Mouse (Mus musculus) embryonic stem cell, embryonic (primary cell): ENCODE data around the gene Rd3.

Experiments used
- CTCF ChIA-PET, 4 experiments: fragments of 300-600 bp in 2 of 4; fragments of 350-600 bp in 2 of 4; sonication (Branson Sonifier 250); formaldehyde crosslinking; loops; one replicate each; lab custom pipeline; 2022; ENCODE audit warnings: inconsistent platforms in 2 of 4; lab: Charles Lee
- POLR2A ChIA-PET, 4 experiments: fragments of 300-600 bp in 2 of 4; fragments of 350-600 bp in 2 of 4; sonication (Branson Sonifier 250); formaldehyde crosslinking; loops; one replicate each; lab custom pipeline; 2022; ENCODE audit warnings: antibody characterized with exemption in 4 of 4, inconsistent platforms in 1 of 4; lab: Charles Lee

Rd3 gene

DNA sequence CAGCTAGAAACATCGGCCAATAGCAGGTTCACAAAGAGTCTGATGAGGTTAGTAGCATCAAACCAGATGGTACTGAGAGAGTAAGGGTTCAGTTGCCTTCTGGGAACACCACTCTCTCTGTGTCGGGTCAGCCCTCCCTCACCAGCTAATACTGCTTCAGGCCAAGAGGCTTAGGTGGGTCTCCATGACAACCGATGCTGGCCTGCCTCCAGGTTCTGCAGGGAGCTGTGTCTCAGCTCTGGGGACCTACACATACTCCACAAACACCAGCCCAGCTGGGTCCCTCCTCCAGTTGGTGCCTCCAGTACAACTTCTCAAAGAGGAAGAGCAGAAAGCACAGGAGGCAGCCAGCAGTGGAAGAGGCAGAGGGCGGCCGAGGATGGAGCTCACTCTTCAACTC is at the start of gene Rd3:
Gene Rd3, plus strand, starts transcription at position 184 of the 400 bp plus-strand sequence.
- ChIA-PET POLR2A (interaction anchor here in 1 of 4 experiments (1.0 to 1.6 kb wide), 2 partner anchors 13 to 31 kb away, joined by 3 read pairs; no protein-coding TSS in a partner anchor), CTCF (interaction anchor here in 3 of 4 experiments (0.6 to 1.4 kb wide), 6 partner anchors 12 to 214 kb away, joined by 3 to 7 read pairs (median 3); no protein-coding TSS in a partner anchor)

DNA sequence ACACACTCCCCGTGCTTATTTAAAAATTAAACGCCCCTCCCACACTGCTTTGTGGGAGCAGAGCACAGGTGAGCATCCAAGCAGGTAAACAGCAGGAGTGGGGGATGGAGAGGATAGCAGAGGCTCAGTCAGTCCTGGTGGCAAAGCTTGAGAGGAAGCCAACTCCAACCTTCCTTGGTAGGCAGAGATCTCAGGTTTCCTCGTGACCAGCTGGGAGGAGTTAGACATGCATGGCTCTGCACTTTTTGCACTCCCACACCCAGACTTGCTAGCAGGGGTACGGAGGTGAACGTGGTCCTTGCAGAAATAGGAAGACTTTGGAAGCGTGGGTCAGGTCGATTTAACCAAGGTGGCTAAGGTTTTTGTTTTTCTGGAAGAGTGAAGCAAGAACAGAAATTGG is 48.8 kb upstream of the Rd3 start:
- ChIA-PET CTCF (interaction anchor here in 2 of 4 experiments (0.7 to 2.5 kb wide), 2 partner anchors 36 to 49 kb away, joined by 3 to 9 read pairs; no protein-coding TSS in a partner anchor), POLR2A (interaction anchor here (0.7 to 6.2 kb wide), 17 partner anchors 17 to 745 kb away, joined by 3 to 246 read pairs (median 3); partner anchors contain the start of gene Slc30a1 (in 2 of the 4))

DNA sequence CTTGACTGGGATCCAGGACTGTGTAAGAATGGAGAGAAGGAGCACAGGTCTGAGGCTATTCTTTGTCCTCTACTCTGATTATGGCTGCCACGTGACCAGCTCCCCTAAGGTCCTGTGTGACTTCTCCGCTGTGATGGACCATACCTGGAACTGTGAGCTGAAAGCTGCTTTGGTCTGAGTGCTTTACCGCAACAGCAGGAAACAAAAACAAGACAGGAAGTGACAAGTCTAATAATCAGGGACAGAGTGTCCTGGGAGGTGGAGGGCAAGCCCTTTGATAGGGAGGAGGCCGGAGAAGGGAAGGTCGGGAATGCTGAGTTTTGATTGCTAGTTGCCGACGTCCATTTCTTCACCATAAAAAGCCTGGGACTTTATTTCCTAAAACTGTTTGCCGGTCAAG is 48.1 kb upstream of the Rd3 start:
- ChIA-PET CTCF (interaction anchor here in 2 of 4 experiments (0.7 to 2.5 kb wide), 2 partner anchors 23 to 35 kb away, joined by 3 to 9 read pairs; partner anchors contain the start of gene Slc30a1 (in 1 of the 2)), POLR2A (interaction anchor here (0.6 to 6.2 kb wide), 15 partner anchors 16 to 531 kb away, joined by 3 to 246 read pairs (median 4); partner anchors contain the start of gene Slc30a1 (in 2 of the 4))

DNA sequence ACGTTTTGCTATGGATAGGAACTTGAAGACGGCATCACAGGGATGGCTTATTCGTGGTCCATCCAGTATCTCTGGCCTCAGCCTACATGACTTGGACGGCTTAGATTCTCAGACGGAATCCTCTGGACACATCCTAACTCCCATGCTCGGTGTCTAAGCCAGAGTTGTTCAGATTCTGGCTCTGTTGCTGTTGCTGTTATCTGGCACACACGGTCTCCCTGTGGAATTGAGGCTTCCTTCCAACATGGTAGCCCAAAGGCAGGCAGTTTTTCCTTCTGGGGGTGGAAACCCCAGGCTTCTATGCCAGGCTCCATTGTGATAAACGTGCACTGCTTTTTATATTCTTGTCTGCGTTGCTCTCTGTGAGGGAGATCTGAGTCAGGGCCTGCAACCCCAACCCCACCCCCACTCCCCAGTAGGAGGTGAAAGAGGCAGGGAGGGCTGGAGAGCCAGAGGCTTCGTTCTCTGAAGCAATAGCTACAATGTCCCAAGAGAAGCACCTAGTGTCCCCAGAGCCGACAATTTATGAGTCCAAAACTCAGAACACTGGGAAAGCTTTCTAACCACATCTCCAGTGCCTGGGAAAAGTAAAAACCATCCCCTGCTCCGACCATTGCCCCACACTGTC is 47.2 kb upstream of the Rd3 start:
- ChIA-PET POLR2A (interaction anchor here (0.5 to 6.2 kb wide), 35 partner anchors 13 to 648 kb away, joined by 3 to 246 read pairs (median 4); partner anchors contain the start of genes Slc30a1 (in 4 of the 4), Dtl (in 2 of the 4), Ints7 (in 2 of the 4) and Nek2 (in 1 of the 4)), CTCF (interaction anchor here in 3 of 4 experiments (1.4 to 2.5 kb wide), 5 partner anchors 15 to 91 kb away, joined by 5 to 10 read pairs (median 9); no protein-coding TSS in a partner anchor)

DNA sequence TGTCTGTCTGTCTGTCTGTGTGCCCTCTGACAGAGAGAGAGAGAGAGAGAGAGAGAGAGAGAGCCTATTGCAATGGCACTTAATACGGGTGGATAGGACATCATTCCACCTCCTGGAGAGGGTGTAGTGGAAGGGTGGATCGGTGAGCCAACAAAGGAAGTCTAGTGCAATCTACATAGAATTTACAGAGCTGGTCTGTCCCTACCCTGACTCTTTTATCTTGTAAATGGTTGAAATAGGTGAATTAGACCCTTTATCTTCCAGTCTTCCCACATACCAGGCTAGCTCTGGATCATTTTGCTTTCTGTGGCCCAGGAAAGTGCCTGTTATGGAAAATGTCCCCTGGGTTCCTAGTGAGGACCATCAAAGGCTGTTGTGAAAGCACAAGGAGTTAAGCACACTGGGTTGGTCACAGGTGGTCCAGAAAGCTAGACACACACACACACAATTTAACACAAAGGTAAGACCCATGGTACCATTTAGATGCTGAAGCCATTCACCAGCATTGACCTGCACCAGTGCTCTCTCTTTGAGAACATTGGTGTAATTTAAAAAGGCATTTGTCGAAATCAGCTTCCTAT is 46.6 kb upstream of the Rd3 start:
- CTCF ChIA-PET, result interaction anchor here (0.6 to 2.5 kb wide), 7 partner anchors 14 to 785 kb away, joined by 3 to 10 read pairs (median 5); no protein-coding TSS in a partner anchor
- POLR2A ChIA-PET, result interaction anchor here (0.6 to 6.2 kb wide), 36 partner anchors 13 to 649 kb away, joined by 3 to 246 read pairs (median 4); partner anchors contain the start of genes Slc30a1 (in 3 of the 4), Dtl (in 2 of the 4), Ints7 (in 2 of the 4) and Nek2 (in 1 of the 4)

DNA sequence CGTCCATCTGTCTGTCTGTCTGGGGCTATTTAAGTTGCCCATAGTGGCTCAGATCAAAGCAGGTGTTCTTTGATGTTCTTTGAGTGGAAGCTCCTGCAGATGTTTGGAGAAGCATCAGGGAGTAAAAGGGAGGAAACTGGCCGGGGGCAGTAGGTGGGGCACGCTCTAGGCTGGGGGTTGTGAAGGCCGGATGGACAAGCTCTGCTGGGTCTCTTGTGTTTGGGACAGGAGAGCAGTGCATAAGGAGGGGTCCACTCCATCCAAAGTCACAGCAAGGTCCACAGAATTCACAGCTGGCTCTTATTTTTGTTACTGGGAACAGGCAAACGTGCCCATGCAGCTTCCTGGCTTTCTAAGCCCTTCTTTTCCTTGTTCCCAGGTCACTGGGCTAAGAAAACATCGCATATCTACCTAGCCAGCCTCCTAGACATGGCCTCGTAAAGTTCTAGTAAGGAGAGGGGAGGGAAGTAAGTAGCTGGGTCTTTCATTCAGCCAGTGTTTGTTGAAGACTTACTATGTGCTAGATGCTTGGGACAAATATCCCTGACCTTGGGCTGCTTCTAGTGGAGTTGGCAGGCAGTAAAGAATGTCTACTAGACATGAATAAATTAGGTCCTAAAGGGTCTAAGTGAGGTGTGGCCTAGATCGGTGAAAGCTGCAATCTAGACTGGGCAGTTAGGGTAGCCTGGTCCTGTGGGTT is 44.7 kb upstream of the Rd3 start:
- ChIA-PET CTCF (interaction anchor here (0.6 to 2.4 kb wide), 11 partner anchors 9 to 98 kb away, joined by 3 to 20 read pairs (median 4); no protein-coding TSS in a partner anchor), POLR2A (interaction anchor here in 3 of 4 experiments (0.7 to 6.2 kb wide), 19 partner anchors 11 to 535 kb away, joined by 3 to 246 read pairs (median 3); partner anchors contain the start of genes Slc30a1 (in 2 of the 3) and Traf5 (in 1 of the 3))

DNA sequence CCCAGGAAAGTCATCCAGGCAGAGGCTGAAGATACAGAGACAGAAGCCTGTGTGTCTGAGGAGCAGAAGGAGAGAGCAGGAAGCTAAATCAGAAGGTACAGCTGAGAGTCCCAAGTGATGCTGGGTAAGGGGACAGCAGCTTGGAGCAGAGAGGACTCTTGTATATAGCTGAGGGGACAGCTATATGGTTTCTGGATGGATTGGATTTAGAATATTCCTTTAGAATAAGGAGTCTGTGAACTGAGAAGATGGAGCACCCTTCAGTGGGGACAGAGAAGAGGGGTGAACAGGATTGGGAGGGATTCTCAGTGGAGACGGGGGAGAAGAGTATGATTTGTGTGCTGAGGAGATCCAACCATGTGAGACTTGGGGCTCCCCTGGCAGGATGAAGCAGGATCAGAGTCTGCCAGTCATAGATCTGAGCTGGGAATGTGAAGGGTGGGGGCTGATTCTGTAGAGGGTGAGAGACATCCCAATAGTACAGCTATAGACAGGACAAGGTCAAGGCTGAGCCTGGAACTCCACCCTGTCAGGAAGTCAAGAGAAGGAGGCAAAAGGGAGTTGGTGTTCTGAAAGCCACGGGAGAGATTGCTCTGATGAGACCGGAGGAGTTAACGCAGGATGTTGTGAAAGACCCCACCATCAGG is 44.1 kb upstream of the Rd3 start:
- POLR2A ChIA-PET, result interaction anchor here in 3 of 4 experiments (0.9 to 6.2 kb wide), 17 partner anchors 12 to 535 kb away, joined by 3 to 246 read pairs (median 3); partner anchors contain the start of genes Slc30a1 (in 2 of the 3) and Traf5 (in 1 of the 3)
- CTCF ChIA-PET, result interaction anchor here (0.9 to 2.4 kb wide), 8 partner anchors 10 to 99 kb away, joined by 3 to 20 read pairs (median 5); no protein-coding TSS in a partner anchor

DNA sequence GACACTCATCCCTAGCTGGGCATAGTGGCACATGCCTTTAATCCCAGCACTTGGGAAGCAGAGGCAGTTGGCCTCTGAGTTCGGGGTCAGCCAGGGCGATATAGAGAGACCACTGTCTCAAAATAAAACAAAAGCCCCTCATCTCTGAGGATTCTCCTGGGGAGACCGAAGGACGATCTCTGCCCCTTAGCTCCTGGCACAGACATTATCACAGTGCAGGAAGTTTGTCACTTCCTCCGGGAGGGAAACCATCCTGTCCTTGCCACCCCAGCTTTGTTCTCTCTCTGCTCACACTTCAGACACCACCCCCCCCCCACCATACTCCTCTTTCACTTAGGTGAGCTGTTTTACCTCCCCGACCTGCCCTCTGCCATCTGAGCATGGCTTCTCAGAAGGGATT is 33.5 kb upstream of the Rd3 start:
- CTCF ChIA-PET, result interaction anchor here in 2 of 4 experiments (1.5 to 5.8 kb wide), 5 partner anchors 11 to 21 kb away, joined by 6 to 34 read pairs (median 10); no protein-coding TSS in a partner anchor

DNA sequence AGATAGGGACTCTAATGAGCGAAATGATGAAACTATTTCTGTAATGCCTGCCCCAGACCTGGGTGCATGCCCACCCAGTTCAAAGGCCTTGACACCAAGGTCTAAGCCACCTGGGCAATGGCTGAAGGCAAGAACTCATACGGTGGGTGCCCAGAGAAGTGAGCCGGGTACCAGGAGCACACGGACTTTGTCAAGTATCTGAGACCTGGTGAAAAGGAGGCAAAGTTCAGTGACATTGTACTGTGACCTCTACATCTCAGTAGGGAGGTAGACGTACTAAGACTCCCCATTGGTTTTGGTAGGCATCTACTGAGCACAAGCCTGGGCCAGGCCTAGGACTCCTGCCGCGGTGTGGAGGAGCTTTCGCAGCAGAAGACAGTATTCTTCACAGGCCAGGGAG is 31.8 kb upstream of the Rd3 start:
- CTCF ChIA-PET, result interaction anchor here (1.0 to 5.8 kb wide), 9 partner anchors 12 to 128 kb away, joined by 4 to 34 read pairs (median 10); no protein-coding TSS in a partner anchor
- POLR2A ChIA-PET, result interaction anchor here (0.6 to 7.3 kb wide), 16 partner anchors 10 to 1406 kb away, joined by 3 to 246 read pairs (median 6); partner anchors contain the start of gene Slc30a1 (in 1 of the 4)

More for the DNA sequence above, 33.5 kb upstream of the Rd3 start:
- POLR2A ChIA-PET, result interaction anchor here in 3 of 4 experiments (0.6 to 7.3 kb wide), 9 partner anchors 13 to 669 kb away, joined by 3 to 246 read pairs (median 5); partner anchors contain the start of genes Dtl (in 1 of the 3) and Ints7 (in 1 of the 3)

DNA sequence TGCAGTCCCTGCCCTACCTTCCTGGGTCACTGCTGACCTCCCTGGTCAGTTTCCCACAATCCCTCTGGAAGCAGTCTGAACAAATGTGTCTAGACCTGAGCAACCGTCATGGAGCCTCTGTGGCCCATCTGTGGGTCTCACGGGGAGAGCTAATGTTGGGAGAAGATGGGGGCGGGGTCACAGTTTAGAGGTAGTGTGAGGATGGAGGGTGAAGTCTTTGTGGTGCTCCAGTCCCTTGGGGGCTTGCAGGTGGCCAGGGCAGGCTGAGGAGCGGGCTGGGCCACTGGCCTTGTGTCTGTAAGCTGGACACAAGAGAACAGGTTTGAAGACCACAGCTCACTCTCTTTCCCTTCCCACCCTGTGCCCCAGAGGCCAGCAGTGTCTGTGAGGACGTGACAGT is 31.4 kb upstream of the Rd3 start:
- ChIA-PET POLR2A (interaction anchor here (0.5 to 7.3 kb wide), 32 partner anchors 10 to 1405 kb away, joined by 3 to 246 read pairs (median 4); partner anchors contain the start of gene Slc30a1 (in 2 of the 4)), CTCF (interaction anchor here (1.0 to 5.8 kb wide), 12 partner anchors 13 to 128 kb away, joined by 4 to 34 read pairs (median 6); no protein-coding TSS in a partner anchor)

DNA sequence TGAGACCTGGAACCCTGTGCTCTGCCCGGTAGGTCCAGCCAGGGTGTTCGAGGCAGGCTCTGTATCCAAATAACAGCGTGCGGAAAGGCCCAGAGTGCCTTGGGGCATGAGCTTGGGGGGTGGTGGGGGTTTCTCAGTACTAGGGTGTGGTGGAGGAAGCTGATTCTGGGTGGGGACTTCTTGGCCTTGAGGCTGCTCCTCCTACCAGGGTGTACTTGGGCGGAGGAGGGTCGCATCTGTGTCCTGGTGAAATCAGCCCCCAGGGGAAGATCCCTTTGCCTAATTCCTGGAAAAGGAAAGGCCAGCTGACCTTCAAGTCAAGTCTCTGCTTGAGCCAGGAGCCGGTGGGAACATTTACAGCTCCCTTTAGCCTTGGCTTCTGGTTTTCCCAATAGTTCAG is 30.9 kb upstream of the Rd3 start:
- POLR2A ChIA-PET, result interaction anchor here (0.5 to 7.3 kb wide), 34 partner anchors 9 to 1405 kb away, joined by 3 to 246 read pairs (median 4); partner anchors contain the start of genes Slc30a1 (in 2 of the 4) and Rd3 (in 1 of the 4)
- CTCF ChIA-PET, result interaction anchor here (1.0 to 5.8 kb wide), 12 partner anchors 13 to 129 kb away, joined by 3 to 34 read pairs (median 6); no protein-coding TSS in a partner anchor

DNA sequence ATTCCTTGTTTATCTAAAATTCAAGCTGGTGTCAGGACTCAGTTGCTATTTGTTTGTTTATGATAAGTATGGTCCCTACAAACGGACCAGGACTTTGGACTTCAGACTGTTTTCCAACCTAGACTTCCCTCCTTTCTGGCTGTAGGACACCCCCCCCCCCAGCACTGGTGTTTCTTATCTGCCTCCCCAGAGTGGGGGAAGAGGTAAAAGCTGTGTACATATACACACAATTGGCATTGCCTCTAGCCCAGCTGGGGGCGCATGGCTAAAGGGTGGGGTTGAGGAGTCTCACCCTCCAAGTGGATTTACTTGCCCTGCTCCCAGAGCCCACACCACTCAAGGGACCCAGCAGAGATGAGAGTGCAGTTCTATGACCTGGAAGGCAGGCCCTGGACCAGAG is 30.3 kb upstream of the Rd3 start:
- CTCF ChIA-PET, result interaction anchor here (1.0 to 5.8 kb wide), 10 partner anchors 14 to 129 kb away, joined by 3 to 34 read pairs (median 6); no protein-coding TSS in a partner anchor
- POLR2A ChIA-PET, result interaction anchor here in 3 of 4 experiments (0.7 to 7.3 kb wide), 25 partner anchors 9 to 763 kb away, joined by 3 to 246 read pairs (median 4); partner anchors contain the start of genes Slc30a1 (in 2 of the 3) and Rd3 (in 1 of the 3)

DNA sequence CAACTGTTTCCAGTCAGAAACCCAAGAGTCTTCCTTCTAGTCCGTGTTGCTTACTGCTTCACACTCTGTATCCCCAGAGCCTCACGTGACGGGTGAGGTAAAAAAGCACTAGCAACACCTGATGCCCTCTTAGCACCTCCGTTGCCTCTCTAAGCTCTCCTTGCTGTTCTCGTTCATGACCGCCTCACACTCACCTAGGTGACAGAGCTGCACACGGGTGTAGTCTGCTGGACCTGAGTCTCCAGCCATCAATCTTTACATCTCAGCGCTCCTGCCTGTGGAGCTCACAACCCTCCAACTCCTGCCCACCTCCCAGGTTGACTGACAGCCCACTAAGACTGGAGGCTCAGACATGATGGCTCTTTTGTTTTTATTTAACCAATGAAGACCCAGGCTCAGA is 29.4 kb upstream of the Rd3 start:
- ChIA-PET POLR2A (interaction anchor here in 3 of 4 experiments (0.5 to 7.3 kb wide), 12 partner anchors 9 to 765 kb away, joined by 3 to 246 read pairs (median 6); partner anchors contain the start of gene Nek2 (in 1 of the 3)), CTCF (interaction anchor here in 1 of 4 experiments (1.5 to 5.8 kb wide), 2 partner anchors 11 to 17 kb away, joined by 3 to 34 read pairs; no protein-coding TSS in a partner anchor)

DNA sequence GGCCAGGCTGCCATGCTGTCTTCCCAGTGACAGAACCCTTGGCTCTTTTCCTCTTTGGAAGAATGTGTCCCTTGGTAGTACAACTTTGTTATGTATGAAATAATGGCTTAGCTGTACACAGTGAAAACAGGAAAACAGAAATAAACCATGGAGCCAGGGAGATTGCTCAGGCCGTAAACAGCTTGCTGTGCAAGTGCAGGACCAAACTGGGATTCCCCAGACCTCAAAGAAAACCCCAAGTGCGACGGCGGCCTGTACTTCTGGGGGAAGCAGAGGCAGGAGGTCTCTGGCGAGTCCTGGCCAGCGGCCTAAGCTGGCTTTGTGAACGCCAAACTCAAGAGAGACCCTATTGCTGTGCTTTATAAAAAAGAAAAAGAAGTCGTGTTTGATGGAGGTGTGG is 28.6 kb upstream of the Rd3 start:
- ChIA-PET POLR2A (interaction anchor here in 3 of 4 experiments (4.1 to 7.3 kb wide), 4 partner anchors 16 to 18 kb away, joined by 25 to 246 read pairs (median 178); no protein-coding TSS in a partner anchor), CTCF (interaction anchor here in 1 of 4 experiments (1.5 to 5.8 kb wide), 2 partner anchors 10 to 16 kb away, joined by 3 to 34 read pairs; no protein-coding TSS in a partner anchor)

DNA sequence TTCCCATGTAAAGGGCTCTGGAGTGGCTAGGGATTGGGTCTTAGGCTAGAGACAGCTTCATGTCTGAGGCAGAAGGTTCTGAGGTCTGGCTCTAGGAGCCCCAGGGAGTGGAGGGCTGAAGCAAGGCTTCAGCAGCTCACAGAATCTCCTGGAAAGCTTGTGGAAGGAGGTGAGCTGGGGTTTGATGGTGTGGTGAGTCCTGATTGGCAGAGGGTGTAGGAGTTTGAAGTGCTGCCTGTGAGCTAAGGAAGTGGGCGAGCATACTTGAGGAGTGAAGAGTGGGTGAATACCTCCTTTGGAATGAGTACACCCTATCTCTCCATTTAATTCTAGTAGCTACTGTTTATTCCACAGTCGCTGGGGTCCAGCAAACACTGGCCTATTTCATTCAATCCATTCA is 26.6 kb upstream of the Rd3 start:
- POLR2A ChIA-PET, result interaction anchor here in 1 of 4 experiments (0.6 kb wide), 1 partner anchor 129 kb away, joined by 3 read pairs; no protein-coding TSS in a partner anchor

More for the DNA sequence above, 26.6 kb upstream of the Rd3 start:
- CTCF ChIA-PET, result interaction anchor here in 1 of 4 experiments (0.9 kb wide), 1 partner anchor 14 kb away, joined by 4 read pairs; no protein-coding TSS in a partner anchor
